Comparison of ENCODE assay signal across 25 mouse cellular contexts in genomic region chr10:58594486-58594885, GRCm38 (mm10).
"Had no signal": no experiment of that assay in that cellular context is flagged by ENCODE, and none has a peak within 500 bp of the region (broad histone marks: within the 10 kb centered on the region; RNA-seq: fewer than 3 reads in every experiment).

No protein-coding gene starts in this region.

- H3K27me3 ChIP-seq: embryonic facial prominence, embryonic 12.5 days; embryonic facial prominence, embryonic 13.5 days; embryonic facial prominence, embryonic 15.5 days; forebrain, embryonic 12.5 days; forebrain, embryonic 13.5 days had no signal

- H3K9me3 ChIP-seq: embryonic facial prominence, embryonic 12.5 days; embryonic facial prominence, embryonic 13.5 days; embryonic facial prominence, embryonic 15.5 days; forebrain, embryonic 12.5 days; heart, embryonic 10.5 days had no signal

- H3K4me2 ChIP-seq: embryonic facial prominence, embryonic 12.5 days; embryonic facial prominence, embryonic 13.5 days; embryonic facial prominence, embryonic 15.5 days; forebrain, embryonic 12.5 days; forebrain, embryonic 13.5 days; heart, embryonic 11.5 days had no signal

- DNase-seq: cerebellum, adult 9-11 months; cerebellum, postnatal 10 days; cerebellum, postnatal 14 days; cerebellum, postnatal 25 days; cerebellum, postnatal 36 days; embryo, embryonic 11 days; forebrain, postnatal 0 days; gastrocnemius, adult 2 months; gastrocnemius, postnatal 10 days; gastrocnemius, postnatal 14 days; gastrocnemius, postnatal 25 days; gastrocnemius, postnatal 36 days; heart, adult 18-20 months; heart, adult 2 months had no signal

- H3K4me1 ChIP-seq: embryonic facial prominence, embryonic 10.5 days; embryonic facial prominence, embryonic 12.5 days; embryonic facial prominence, embryonic 13.5 days; embryonic facial prominence, embryonic 15.5 days; forebrain, embryonic 12.5 days; forebrain, embryonic 13.5 days had no signal

- ATAC-seq: forebrain, embryonic 13.5 days; forebrain, embryonic 14.5 days; forebrain, embryonic 16.5 days; forebrain, postnatal 0 days had no signal

- H3K36me3 ChIP-seq: embryonic facial prominence, embryonic 10.5 days; embryonic facial prominence, embryonic 12.5 days; embryonic facial prominence, embryonic 13.5 days; embryonic facial prominence, embryonic 15.5 days; forebrain, embryonic 12.5 days; heart, embryonic 10.5 days had no signal

- H3K9ac ChIP-seq: embryonic facial prominence, embryonic 12.5 days; embryonic facial prominence, embryonic 13.5 days; embryonic facial prominence, embryonic 15.5 days; forebrain, embryonic 12.5 days; forebrain, embryonic 13.5 days; forebrain, postnatal 0 days had no signal

- H3K4me3 ChIP-seq: embryonic facial prominence, embryonic 10.5 days; embryonic facial prominence, embryonic 12.5 days; embryonic facial prominence, embryonic 13.5 days; embryonic facial prominence, embryonic 15.5 days; erythroblast, embryonic 14.5 days; forebrain, embryonic 12.5 days; forebrain, embryonic 13.5 days; gastrocnemius, adult 2 months; heart, adult 2 months; heart, embryonic 10.5 days had no signal

- H3K27ac ChIP-seq: embryonic facial prominence, embryonic 10.5 days; embryonic facial prominence, embryonic 12.5 days; embryonic facial prominence, embryonic 13.5 days; embryonic facial prominence, embryonic 15.5 days; forebrain, embryonic 12.5 days; forebrain, embryonic 13.5 days; gastrocnemius, adult 2 months; heart, adult 2 months had no signal
